Mouse (Mus musculus) lung, postnatal 0 days (tissue): ENCODE measurements around the gene Nfe2l2. TPM values are rescaled to one million over a fixed set of nuclear protein-coding genes. Genes with fewer than 3 reads are reported as not detected.
A peak's percentile ranks its signal among the peaks of the same experiment; 100 is the strongest.

ENCODE experiments used
- ATAC-seq: fragments of 200-750 bp; cut with Nextera tagmentation; 2 replicates; pipeline ENCODE4 v1.8.0; 2017; ENCODE audit warnings: moderate library complexity
- DNase-seq: peaks from one replicate; pipeline ENCODE4 v3.0.0-alpha.2; 2016; ENCODE audit warnings: low spot score
- H3K27ac ChIP-seq: fragments of 300-500 bp; sonication (generic); 2 replicates; pipeline ENCODE4 v1.5.1; 2014; ENCODE audit warnings: antibody characterized with exemption, mild to moderate bottlenecking, low read length, mixed read lengths
- H3K27me3 ChIP-seq: fragments of 300-500 bp; sonication (generic); replicated peaks from 2 replicates; pipeline ENCODE4 v1.6.1; 2014; ENCODE audit warnings: low read length, mixed read lengths; ENCODE audit not compliant: insufficient read depth
- H3K36me3 ChIP-seq: fragments of 300-500 bp; sonication (generic); 2 replicates; pipeline ENCODE4 v1.6.1; 2014; ENCODE audit warnings: low read length, mixed read lengths; ENCODE audit not compliant: insufficient read depth
- H3K4me1 ChIP-seq: fragments of 300-500 bp; sonication (generic); 2 replicates; pipeline ENCODE4 v1.6.1; 2014; ENCODE audit warnings: antibody characterized with exemption, low read depth, low read length, mixed read lengths; ENCODE audit not compliant: insufficient read depth
- H3K4me2 ChIP-seq: fragments of 300-500 bp; sonication (generic); replicated peaks from 2 replicates; pipeline ENCODE4 v1.6.1; 2014; ENCODE audit warnings: low read depth, mild to moderate bottlenecking, low read length, moderate library complexity, mixed read lengths
- H3K4me3 ChIP-seq: fragments of 300-500 bp; sonication (generic); 2 replicates; pipeline ENCODE4 v1.5.1; 2014; ENCODE audit warnings: low read depth, low read length
- H3K9ac ChIP-seq: fragments of 300-500 bp; sonication (generic); replicated peaks from 2 replicates; pipeline ENCODE4 v1.6.1; 2014; ENCODE audit warnings: low read depth, mild to moderate bottlenecking
- H3K9me3 ChIP-seq: fragments of 300-500 bp; sonication (generic); 2 replicates; pipeline ENCODE4 v1.6.1; 2016; ENCODE audit warnings: low read length, mixed read lengths
- CTCF ChIP-seq: IDR thresholded peaks from 2 replicates; pipeline ENCODE4 v1.5.1; 2016; ENCODE audit warnings: antibody characterized with exemption, mild to moderate bottlenecking
- EP300 ChIP-seq: IDR thresholded peaks from 2 replicates; pipeline ENCODE4 v1.6.1; 2016; ENCODE audit warnings: antibody characterized with exemption, mild to moderate bottlenecking, control low read depth
- WGBS: fragments of 180-500 bp; shearing (Covaris S2); extraction: QIAGEN DNeasy Blood & Tissue Kit; methylation state at CpG from one replicate; pipeline ENCODE4 v1.1.7; 2014; 5-methylcytosine and 5-hydroxymethylcytosine counted together
- polyA plus RNA-seq: library from polyadenylated mRNA; unstranded; fragments of >200 nt; fragmentation: Nextera tagmentation; extraction: Ambion mirVana; gene quantifications from 2 replicates; pipeline ENCODE4 v1.2.1, GENCODE M21; 2015

The Nfe2l2 gene
- polyA plus RNA-seq, 1 experiment from 2014 or later = 116 TPM

GRCm38 (mm10) chr2:75748841-75749240, 44.4 kb upstream of the Nfe2l2 start:
- Histone ChIP-seq H3K4me1 (peaks cover 4% of the 10 kb centered on the region; the same call in 1 of the 2 replicates), H3K4me3 (no peak overlapping the region), H3K4me2 (no peak overlapping the region), H3K9me3 (no peaks in the 10 kb centered on the region), H3K36me3 (no peaks in the 10 kb centered on the region), H3K9ac (no peak overlapping the region), H3K27ac (no peak overlapping the region), H3K27me3 (no peaks in the 10 kb centered on the region)
- DNase-seq = no peak
- ATAC-seq = no peak
- 98% methylated on average over 6 of the region's 6 CpGs for WGBS
- TF ChIP-seq EP300 (no peak), CTCF (no peak)

GRCm38 (mm10) chr2:75737006-75737503, 32.6 kb upstream of the Nfe2l2 start:
- H3K4me1 ChIP-seq = no peaks in the 10 kb centered on the region
- no peak overlapping the region for H3K4me3 ChIP-seq
- no peak overlapping the region for H3K4me2 ChIP-seq
- no peaks in the 10 kb centered on the region for H3K36me3 ChIP-seq
- H3K9me3 ChIP-seq = no peaks in the 10 kb centered on the region
- no peak for DNase-seq
- H3K9ac ChIP-seq = no peak overlapping the region
- H3K27me3 ChIP-seq = no peaks in the 10 kb centered on the region
- no peak for ATAC-seq
- TF ChIP-seq CTCF (no peak), EP300 (no peak)
- WGBS = 36% methylated on average over 2 of the region's 2 CpGs
- H3K27ac ChIP-seq = no peak overlapping the region

DNA sequence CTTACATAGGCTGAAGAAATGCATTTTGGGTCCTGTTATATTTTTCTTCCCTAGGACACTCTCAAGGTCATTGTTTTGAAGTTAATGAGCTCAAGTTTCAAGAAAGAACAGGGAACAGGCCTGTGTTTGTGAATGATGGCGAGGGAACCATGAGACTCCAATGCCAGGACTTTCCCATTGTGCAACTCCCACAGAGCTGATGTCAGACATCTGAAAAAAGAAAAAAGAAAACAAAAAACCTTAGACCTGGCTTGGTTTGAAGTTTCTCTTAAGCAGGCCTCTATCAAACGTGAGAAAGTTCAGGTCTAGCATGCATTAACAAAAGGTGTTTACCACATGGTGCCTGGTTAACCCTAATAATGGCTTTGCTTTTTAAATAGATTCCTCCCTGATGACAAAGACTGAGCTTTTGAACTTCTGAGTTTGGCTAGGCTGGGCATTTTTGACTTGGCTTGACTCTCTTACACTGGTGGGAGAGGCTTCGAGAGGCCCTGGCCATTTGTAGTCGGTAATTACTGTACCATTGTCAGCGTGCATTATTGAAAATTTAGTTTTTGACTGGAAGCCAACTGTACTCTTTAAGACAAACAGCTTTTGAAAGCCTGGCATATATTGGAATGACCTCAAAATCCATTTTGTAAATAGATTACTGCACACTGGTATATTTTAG, 29.9 kb upstream of the Nfe2l2 start:
- Histone ChIP-seq H3K9me3 (no peaks in the 10 kb centered on the region), H3K27me3 (no peaks in the 10 kb centered on the region), H3K4me2 (no peak overlapping the region), H3K36me3 (no peaks in the 10 kb centered on the region), H3K4me3 (no peak overlapping the region), H3K27ac (no peak overlapping the region), H3K9ac (no peak overlapping the region), H3K4me1 (no peaks in the 10 kb centered on the region)
- 59% methylated on average over 5 of the region's 5 CpGs for WGBS
- no peak for TF ChIP-seq EP300
- no peak for TF ChIP-seq CTCF
- ATAC-seq (no peak), DNase-seq (peak; percentile 20)

DNA sequence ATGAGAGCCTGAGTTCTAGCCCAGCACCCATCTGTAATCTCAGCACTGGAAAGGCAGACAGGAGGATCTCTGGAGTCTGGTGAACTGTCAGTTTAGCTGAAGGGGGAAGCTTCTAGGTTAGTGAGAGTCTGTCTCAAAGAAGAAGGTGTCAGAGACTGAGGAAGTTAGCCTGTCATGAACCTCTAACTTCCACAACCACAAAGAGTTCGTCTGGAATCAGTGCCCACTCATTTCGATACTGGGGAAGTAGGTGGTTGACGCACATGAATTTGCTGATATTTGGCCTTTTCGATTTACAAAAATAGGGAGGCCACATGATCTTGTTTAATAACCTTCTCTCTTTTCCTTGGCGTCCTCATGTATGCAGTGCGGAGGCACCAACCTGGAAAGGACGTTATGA, 28.7 kb upstream of the Nfe2l2 start:
- no peak overlapping the region for H3K27ac ChIP-seq
- ATAC-seq (no peak), DNase-seq (peak; percentile 22)
- H3K9ac ChIP-seq = no peak overlapping the region
- no peak overlapping the region for H3K4me3 ChIP-seq
- no peaks in the 10 kb centered on the region for H3K9me3 ChIP-seq
- no peaks in the 10 kb centered on the region for H3K36me3 ChIP-seq
- H3K4me2 ChIP-seq = no peak overlapping the region
- no peaks in the 10 kb centered on the region for H3K4me1 ChIP-seq
- 82% methylated on average over 7 of the region's 7 CpGs for WGBS
- H3K27me3 ChIP-seq = no peaks in the 10 kb centered on the region
- no peak for TF ChIP-seq EP300
- TF ChIP-seq CTCF = no peak

DNA sequence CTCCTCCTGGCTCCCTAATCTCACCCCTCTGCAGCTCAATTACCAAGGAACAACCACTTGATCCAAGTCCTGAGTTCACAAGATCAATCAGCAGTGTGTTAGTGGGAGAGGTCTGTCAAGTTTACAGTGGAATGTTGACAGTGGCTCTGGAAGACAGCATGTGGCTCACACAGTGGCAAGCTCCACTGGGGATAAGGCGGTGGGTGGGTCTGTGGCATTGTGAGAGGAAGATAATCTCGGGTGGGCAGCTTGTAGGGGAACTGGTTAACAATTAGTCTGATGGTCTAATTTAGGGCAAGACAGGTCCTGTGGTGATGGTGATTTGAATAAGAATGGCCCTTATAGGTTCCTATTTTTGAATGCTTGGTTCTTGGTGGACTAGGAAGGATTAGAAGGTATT, 27.5 kb upstream of the Nfe2l2 start:
- Histone ChIP-seq H3K36me3 (no peaks in the 10 kb centered on the region), H3K9me3 (no peaks in the 10 kb centered on the region), H3K27ac (peak overlapping the region; percentile 47; the same call in 1 of the 2 replicates), H3K9ac (no peak overlapping the region), H3K4me2 (no peak overlapping the region), H3K27me3 (no peaks in the 10 kb centered on the region), H3K4me3 (no peak overlapping the region), H3K4me1 (no peaks in the 10 kb centered on the region)
- no peak for TF ChIP-seq CTCF
- no peak for TF ChIP-seq EP300
- WGBS = 63% methylated on average over 2 of the region's 2 CpGs
- DNase-seq (no peak), ATAC-seq (no peak)

- no peaks in the 10 kb centered on the region for H3K27me3 ChIP-seq
- 51% methylated on average over 5 of the region's 5 CpGs for WGBS
- no peak overlapping the region for H3K4me2 ChIP-seq
- H3K27ac ChIP-seq = peak overlapping the region; percentile 57; the same call in 1 of the 2 replicates
- ATAC-seq (peak; percentile 95), DNase-seq (peak; percentile 77)
- H3K36me3 ChIP-seq = no peaks in the 10 kb centered on the region
- H3K4me3 ChIP-seq = no peak overlapping the region
- TF ChIP-seq CTCF = no peak
- TF ChIP-seq EP300 = peak; percentile 61
- H3K4me1 ChIP-seq = no peaks in the 10 kb centered on the region
- H3K9ac ChIP-seq = no peak overlapping the region
- no peaks in the 10 kb centered on the region for H3K9me3 ChIP-seq
These were observed 26.8 kb upstream of the Nfe2l2 start for GRCm38 (mm10) chr2:75731233-75731651.
